Mouse (Mus musculus): ENCODE data around the gene Fars2.
"Not testable (repeated sequence)": the region's sequence is repeated elsewhere in the genome, so short reads cannot be mapped to it uniquely, and the experiment has no call there.

Fars2 gene

GRCm38 (mm10) chr13:36294503-36294902 lies 177.3 kb downstream of the Fars2 start:
- DNase-seq (ENCODE audit: low spot score in 2 of 2): no peak

- peak; percentile 14 to 24 for DNase-seq (ENCODE audit: low spot score in 2 of 2)
These were observed 178.6 kb downstream of the Fars2 start for GRCm38 (mm10) chr13:36295848-36296247.

GRCm38 (mm10) chr13:36296574-36296973 lies 179.4 kb downstream of the Fars2 start:
- DNase-seq (ENCODE audit: low spot score in 2 of 2): peak; percentile 17 to 27

- DNase-seq (ENCODE audit: low spot score in 2 of 2): no peak
These were observed 181.0 kb downstream of the Fars2 start for GRCm38 (mm10) chr13:36297950-36298781.

GRCm38 (mm10) chr13:36298782-36299031 lies 181.5 kb downstream of the Fars2 start:
- no peak for DNase-seq (ENCODE audit: low spot score in 2 of 2)

- DNase-seq (ENCODE audit: low spot score in 2 of 2): no peak
These were observed 185.6 kb downstream of the Fars2 start for GRCm38 (mm10) chr13:36302770-36303169.

- no peak for DNase-seq (ENCODE audit: low spot score in 2 of 2)
These were observed 188.1 kb downstream of the Fars2 start for GRCm38 (mm10) chr13:36305306-36305705.

GRCm38 (mm10) chr13:36307386-36307785 lies 190.2 kb downstream of the Fars2 start:
- no peak for DNase-seq (ENCODE audit: low spot score in 2 of 2)

- DNase-seq (ENCODE audit: low spot score in 2 of 2): no peak
These were observed 191.9 kb downstream of the Fars2 start for GRCm38 (mm10) chr13:36309160-36309559.

- DNase-seq (ENCODE audit: low spot score in 2 of 2): peak in 1 of 2 experiments; percentile 32
These were observed 197.0 kb downstream of the Fars2 start for GRCm38 (mm10) chr13:36314218-36314617.

- DNase-seq (ENCODE audit: low spot score in 2 of 2): no peak
These were observed 197.9 kb downstream of the Fars2 start for GRCm38 (mm10) chr13:36314860-36315800.

GRCm38 (mm10) chr13:36317824-36318223 lies 200.6 kb downstream of the Fars2 start:
- no peak for DNase-seq (ENCODE audit: low spot score in 2 of 2)

- DNase-seq (ENCODE audit: low spot score in 2 of 2): no peak
These were observed 207.4 kb downstream of the Fars2 start for GRCm38 (mm10) chr13:36324624-36325023.

GRCm38 (mm10) chr13:36326539-36326938 lies 209.3 kb downstream of the Fars2 start:
- no peak for DNase-seq (ENCODE audit: low spot score in 2 of 2)

- DNase-seq (ENCODE audit: low spot score in 2 of 2): no peak
These were observed 212.7 kb downstream of the Fars2 start for GRCm38 (mm10) chr13:36329871-36330270.

- DNase-seq (ENCODE audit: low spot score in 2 of 2): no peak
These were observed 213.3 kb downstream of the Fars2 start for GRCm38 (mm10) chr13:36330542-36330941.

- DNase-seq (ENCODE audit: low spot score in 2 of 2): no peak
These were observed 217.5 kb downstream of the Fars2 start for GRCm38 (mm10) chr13:36334748-36335147.

GRCm38 (mm10) chr13:36351529-36351928 lies 234.3 kb downstream of the Fars2 start:
- no peak for DNase-seq (ENCODE audit: low spot score in 2 of 2)

- no peak for DNase-seq (ENCODE audit: low spot score in 2 of 2)
These were observed 240.3 kb downstream of the Fars2 start for GRCm38 (mm10) chr13:36357469-36357868.

- no peak for DNase-seq (ENCODE audit: low spot score in 2 of 2)
These were observed 244.2 kb downstream of the Fars2 start for GRCm38 (mm10) chr13:36361419-36361818.

- not testable (repeated sequence) for DNase-seq (ENCODE audit: low spot score in 2 of 2)
These were observed 248.5 kb downstream of the Fars2 start for GRCm38 (mm10) chr13:36365719-36366118.

- DNase-seq (ENCODE audit: low spot score in 2 of 2): no peak
These were observed 249.1 kb downstream of the Fars2 start for GRCm38 (mm10) chr13:36366304-36366703.

All from urinary bladder, postnatal 36 days (tissue).